Mouse (Mus musculus): ENCODE data around the gene Smg7.

GRCm38 (mm10) chr1:152791269-152791668 lies 111.2 kb downstream of the Smg7 start:
- no peak for TF ChIP-seq CTCF (IDR thresholded peaks at IDR 0.05; ENCODE audit: borderline replicate concordance, insufficient read depth, low read depth, low read length)
- no peak for TF ChIP-seq POLR2A (IDR thresholded peaks at IDR 0.05; ENCODE audit: borderline replicate concordance, insufficient read depth, low read length)
